Mouse (Mus musculus): ENCODE measurements around the gene Pxt1.
A peak's percentile ranks its signal among the peaks of the same experiment; 100 is the strongest.
"Not testable (repeated sequence)": the region's sequence is repeated elsewhere in the genome, so short reads cannot be mapped to it uniquely, and the experiment has no call there.

Gene Pxt1

DNA sequence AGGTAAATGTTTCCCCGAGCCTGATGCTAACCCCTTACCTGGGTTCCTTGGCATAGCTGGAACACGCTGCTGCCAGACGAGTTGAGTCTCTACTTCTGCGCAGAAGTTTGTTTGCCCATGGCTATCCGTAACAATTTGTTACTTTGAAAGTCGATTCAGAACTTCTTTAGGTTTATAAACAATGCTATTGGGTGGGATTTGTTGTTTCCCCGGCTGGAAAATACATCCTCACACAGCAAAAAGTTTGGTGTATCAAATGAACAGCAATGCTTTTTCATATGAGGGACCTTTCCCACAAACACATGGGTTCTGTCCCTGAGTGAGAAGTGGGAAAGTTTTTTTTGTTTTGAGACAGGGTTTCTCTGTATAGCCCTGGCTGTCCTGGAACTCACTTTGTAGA, at the start of gene Pxt1:
Gene Pxt1 (minus strand): TSS at position 101 of the 400 bp plus-strand sequence.
- DNase-seq: no peak

DNA sequence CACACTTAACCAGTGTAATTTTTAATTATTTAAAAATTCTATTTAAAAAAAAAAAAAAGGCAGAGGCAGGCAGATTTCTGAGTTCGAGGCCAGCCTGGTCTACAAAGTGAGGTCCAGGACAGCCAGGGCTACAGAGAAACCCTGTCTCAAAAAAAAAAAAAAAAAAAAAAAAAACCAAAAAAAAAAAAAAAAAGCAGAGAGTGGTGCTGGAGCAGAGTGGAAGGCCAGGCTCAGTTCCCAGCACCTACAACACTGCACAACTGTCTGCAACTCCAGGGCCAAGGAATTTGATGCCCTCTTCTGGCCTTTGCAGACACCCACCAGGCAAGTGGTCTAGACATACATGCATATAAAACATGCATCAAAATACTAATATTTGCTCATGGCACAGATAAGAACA, 49.4 kb upstream of the Pxt1 start:
- DNase-seq: not testable (repeated sequence)

DNA sequence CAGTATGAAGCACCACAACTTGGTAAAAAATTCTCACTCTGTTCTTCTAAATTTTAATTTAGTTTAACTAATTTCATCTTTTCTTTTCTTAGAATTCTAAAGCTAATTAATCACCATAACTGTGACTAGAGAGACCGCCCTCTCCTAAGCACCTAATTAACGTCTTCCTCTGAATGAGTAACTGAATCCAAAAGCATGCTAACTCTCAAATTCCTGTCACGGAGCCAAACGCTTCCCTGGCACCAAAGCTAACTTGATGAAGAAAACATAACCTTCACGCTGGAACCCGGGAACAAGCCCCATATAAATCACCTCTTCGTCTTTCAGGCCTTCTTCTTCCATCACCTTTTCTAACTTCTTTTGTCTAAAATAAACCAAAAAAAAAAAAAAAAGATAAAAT, 48.5 kb upstream of the Pxt1 start:
- DNase-seq: no peak

DNA sequence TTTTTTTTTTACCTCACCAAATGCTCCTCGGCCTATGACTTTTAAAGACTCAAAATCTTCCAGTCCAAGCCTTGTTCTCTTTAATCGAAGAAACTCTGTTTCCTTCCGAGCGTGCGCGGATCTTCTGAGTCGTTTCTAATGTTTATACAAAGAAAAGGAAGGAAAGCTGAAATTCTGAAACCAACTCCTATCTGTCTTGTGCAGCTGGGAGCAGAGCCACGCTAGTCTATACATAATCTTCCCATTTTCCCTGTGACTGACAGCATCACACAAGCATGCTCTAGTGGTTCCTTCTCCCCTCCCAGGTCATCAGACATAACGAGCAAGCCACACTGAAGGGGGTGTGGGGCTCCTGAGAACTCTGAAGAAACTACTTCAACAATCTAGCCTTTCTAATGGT, 47.6 kb upstream of the Pxt1 start:
- DNase-seq: no peak

DNA sequence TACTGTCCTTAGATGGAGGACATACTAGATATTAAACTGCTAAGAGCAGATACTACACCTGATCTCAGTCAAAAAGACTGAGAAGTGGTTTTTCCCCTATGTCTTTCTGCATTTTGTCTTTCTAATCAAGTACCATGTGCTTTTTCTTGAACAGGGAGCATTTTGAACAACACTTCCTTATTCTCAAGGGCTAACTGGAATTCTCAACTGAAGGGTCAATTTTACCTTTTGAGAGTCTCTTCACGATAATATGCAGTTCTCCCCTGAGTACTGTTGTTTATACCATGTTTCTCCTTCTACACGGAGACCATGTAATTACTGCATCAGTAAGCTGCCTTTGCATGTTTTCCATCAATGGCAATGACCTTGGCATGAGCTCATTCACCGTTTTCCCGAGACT, 46.4 kb upstream of the Pxt1 start:
- DNase-seq: no peak

DNA sequence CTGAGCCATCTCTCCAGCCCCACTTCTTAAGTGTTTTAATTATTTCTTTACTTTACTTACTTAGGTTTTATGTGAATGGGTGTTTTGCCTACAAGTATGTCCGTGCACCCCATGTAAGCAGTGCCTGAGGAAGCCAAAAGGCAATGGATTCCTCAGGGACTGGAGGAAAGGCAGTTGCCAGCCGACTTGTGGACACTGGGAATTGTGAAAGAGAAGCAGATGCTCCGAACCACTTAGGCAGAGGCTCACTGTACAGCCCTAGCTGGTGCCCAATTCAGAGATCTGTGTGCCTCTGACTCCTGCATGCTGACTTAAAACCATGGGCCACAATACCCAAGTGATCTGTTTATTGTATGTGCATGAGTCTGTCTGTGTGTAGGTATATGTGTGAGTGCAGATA, 45.4 kb upstream of the Pxt1 start:
- DNase-seq: no peak

DNA sequence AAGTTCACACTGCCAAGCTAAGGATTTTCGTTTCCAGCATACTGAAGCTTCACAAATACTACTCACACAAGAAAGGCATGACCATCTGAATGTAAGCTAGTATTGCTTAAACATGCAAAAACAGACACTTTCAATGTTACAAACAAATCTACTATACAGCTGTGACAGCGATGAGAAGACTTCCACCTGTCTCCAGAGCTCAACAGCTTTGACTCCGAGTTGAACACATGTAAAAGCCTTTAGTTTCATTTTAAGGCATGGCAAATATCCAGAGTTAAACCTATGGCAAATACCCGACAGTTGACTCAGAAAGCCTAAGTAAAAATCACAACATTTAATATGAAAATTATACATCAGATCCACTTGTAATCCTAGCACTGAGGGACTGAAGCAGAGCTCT, 44.7 kb upstream of the Pxt1 start:
- DNase-seq: no peak

DNA sequence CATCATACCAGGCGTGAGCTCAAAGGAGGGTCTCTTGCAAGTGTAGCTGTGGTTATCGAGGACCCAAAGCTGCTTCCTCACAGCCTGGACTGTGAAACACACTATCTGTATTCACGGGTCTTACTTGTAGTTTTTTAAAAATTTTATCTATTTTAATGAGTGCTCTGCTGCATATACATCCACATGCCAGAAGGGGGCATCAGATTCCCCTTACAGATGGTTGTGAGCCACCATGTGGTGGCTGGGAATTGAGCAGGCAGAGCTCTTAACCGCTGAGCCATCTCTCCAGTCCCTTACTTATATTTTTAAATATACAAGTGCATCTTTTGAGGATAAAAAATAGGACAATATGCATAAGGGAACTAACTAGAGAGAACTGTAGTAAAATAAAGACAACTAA, 44.1 kb upstream of the Pxt1 start:
- peak; percentile 70 for DNase-seq

DNA sequence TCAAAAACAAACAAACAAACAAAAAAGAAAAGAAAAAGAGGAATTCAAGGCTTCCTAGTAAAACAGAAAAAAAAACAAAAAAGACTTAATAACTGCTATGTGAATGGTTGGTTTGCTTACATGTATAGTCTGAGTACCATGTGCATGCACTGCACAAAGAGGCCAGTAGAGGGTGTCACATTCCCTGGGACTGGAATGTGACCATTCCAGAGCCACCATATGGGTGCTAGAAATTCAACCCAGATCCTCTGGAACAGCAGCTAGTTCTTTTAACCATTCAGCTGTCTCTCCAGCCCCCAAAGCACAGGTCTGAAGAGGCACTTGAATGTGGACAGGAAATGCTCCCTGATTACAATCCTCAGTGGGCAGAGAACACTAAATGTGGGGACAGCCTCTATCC, 43.2 kb upstream of the Pxt1 start:
- peak; percentile 41 for DNase-seq

DNA sequence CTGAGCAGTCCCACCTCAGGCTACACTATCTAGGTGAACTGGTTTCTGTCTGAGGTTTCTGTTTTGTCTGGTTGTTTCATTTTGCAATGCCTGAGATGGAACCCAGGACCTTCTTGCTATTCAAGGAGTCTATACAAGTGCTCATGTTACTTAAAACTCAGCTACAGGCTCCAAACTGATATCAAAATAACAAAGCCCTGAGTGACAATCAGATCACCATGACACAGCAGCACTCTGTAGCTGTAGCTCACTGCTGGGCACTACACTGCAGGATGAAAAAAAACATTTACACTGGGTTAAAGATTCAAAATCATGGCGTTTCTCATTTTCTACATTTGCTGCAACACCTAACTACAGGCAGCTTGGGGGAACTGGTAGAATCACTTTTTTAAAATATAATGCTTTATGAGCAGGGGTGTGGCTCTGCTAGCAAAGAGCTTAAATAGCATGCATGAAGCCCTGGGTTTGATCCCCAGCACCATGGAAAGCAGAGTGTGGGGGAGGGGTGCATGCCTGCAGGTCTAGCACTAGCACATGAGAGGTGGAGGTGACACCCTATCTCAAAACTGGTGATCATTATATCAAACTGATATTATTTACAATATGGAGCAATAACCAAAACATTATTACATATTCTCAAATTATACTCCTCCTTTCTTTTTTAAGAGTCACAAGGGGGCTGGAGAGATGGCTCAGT, 41.2 kb upstream of the Pxt1 start:
- no peak for DNase-seq

DNA sequence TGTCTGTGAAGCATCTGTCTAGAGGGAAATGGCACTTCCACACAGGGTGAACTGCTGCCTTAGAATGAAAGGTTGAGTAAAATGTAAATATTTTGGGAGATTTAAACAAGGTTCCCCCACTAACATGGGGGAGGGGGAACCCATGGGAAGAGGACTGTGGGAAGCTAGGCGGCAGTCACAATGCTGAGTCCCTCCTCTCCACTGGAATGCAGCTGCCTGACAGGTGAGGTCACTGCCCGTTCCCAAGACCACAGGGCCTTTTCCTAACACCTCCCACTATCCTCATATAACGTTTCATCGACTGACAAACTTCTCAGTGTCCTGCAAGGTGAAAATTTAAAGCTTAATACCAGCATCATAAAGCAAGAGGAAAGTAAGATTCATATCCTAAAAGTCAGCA, 39.0 kb upstream of the Pxt1 start:
- DNase-seq: no peak

DNA sequence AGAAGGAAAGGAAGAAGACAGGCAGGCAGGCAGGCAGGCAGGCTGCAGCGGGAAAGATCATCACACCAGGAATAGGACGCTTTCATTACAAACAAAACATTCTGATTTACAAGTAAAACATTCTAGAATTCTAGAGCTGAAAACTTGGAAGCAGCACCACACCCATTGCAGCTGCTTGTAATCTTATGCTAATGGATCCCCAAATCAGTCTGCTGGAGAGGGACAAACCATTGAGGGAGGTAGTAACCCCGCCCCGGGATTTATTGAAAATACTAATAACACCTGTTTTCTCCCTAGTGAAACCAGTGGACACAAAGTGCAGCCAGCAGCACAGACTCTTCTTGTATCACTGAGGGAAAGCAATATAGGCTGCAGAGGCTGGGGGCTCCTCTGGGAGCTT, 37.4 kb upstream of the Pxt1 start:
- no peak for DNase-seq

DNA sequence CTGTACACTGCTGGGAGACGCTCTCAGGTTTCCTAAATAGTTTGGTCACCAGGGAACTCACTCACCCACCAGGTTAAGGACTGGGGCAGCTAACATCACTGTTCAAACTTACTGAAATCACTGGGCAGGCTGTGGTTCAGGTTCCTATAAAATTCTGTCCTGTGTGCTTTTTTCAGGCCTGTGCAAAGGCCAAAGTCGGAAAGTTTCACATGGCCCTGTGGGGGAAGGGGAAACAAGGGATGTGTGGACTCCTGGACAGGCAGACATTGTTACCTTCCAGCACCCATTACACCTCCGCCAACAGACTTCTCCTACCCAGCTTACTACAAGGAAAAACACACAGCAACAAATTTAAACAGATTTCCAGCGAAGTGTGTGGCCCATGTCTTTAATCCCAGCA, 35.5 kb upstream of the Pxt1 start:
- DNase-seq: no peak

DNA sequence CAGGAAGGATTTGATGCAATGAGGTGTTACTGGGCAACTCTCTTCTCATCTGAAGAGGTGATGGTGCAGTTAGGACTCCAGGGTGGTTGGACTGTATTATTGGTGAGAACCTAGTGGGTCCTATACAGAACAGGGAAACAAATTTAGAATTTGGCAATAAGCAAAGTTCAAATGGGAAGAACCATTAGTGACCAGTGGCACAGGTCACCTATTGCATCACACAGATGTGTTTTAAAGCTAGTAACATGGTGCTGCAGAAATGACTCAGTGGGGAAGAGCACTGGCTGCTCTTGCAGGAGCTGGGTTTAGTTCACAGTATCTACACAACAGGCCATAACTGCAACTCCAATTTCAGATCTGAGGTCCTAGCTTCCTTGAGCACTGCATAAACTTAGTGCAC, 26.5 kb upstream of the Pxt1 start:
- no peak for DNase-seq

DNA sequence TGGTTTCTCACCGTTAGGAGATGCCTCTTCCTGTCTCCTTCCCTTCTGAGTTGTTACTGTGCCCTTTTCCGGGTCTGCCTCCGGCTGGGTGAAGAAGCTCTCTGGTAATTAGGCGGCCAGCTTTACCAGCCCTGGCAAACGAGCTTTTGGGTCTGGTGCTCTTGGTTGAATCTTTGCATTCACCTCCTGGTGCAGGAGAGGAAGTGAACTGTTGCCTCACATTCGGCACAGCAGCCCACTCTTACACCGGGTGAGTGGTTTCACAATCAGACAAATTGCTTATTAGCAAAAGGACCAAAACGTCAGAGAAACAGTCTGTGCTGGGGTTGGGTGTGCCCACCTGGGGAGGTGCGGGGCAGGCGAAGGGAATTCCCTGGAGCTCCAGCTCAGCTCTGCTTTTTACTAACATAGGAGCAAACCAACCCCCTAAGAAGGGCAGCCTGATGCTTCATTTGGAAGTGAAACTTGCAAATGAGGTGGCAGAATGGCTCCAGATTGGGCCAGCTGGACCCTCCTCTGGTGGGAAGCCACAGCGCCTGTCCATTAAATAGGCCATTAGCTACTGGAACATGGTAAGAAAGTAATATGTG, 23.5 kb upstream of the Pxt1 start:
- DNase-seq: peak; percentile 34

DNA sequence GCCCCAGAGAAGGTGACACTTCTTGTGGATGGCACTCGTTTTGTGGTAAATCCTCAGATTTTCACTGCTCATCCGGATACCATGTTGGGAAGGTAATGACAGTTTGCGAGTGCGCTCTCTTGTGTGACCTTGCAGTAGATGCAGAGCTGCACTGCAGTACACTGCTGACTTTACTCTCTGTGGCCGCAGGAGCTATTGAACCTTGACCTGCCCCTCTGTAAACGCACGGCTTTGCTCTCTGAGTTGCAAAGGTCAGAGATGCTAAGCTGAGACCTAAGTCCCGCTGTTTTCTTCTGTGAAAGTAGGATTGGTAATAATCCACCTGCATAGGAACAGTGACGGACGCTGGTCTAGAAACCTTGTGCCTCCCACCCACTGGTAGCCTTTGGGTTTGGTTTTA, 18.0 kb upstream of the Pxt1 start:
- no peak for DNase-seq

DNA sequence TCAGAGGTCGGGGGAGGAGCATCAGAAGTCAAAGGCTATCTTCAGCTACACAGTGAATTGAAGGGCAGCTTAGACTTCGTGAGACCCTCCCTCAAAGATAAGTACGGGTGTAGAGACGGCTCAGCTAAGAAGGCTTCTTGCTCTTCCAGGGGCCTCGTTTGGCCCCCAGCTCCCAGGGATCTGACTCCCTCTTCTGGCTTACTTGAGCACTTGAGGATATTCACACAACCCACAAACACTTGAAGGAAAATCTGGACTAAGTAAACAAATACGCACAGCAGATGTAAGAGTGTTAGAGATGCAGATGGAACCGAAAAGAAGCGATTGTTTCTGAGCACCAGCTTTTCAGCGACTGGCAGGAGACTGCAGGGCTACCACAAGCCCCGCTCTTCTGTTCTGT, 17.0 kb upstream of the Pxt1 start:
- DNase-seq: no peak

DNA sequence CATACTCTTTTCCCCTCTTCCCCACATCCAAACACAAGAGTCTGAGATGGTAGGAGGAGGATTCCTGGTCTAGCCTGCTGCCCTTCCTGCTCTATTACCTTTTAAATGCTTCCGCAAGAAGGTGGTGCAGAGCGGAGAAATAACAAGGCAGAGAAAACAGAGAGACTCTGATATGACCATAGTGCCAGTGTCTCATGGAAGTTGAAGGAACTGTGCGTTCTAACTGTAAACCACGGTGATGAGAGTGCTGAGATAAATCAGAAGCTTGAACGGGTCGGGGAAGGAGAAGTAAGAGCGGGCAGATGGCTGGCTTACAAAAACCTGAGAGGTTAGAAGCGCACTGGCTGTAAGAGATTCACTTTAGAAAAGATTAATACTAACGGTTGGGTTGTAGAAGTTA, 10.8 kb upstream of the Pxt1 start:
- DNase-seq: no peak

DNA sequence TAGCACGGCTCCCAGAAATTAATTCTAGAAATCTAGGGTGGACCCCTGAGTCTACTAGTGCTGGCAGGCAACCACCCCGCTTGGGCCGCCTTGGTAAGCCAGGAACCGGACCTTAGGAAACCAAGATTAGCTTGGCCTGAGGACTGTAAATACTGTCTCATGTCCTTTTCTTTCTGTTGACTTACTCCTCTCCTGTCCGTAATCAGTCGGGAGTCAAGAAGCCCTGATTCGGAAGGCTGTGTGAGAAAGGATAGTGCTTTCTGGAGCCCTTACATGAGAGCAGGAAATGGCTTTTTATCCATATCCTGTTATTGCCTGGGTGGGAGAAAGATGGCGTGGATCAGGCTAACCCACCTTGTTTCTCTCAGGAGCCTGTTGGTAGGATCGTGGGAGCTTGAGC, 9.6 kb upstream of the Pxt1 start:
- no peak for DNase-seq

DNA sequence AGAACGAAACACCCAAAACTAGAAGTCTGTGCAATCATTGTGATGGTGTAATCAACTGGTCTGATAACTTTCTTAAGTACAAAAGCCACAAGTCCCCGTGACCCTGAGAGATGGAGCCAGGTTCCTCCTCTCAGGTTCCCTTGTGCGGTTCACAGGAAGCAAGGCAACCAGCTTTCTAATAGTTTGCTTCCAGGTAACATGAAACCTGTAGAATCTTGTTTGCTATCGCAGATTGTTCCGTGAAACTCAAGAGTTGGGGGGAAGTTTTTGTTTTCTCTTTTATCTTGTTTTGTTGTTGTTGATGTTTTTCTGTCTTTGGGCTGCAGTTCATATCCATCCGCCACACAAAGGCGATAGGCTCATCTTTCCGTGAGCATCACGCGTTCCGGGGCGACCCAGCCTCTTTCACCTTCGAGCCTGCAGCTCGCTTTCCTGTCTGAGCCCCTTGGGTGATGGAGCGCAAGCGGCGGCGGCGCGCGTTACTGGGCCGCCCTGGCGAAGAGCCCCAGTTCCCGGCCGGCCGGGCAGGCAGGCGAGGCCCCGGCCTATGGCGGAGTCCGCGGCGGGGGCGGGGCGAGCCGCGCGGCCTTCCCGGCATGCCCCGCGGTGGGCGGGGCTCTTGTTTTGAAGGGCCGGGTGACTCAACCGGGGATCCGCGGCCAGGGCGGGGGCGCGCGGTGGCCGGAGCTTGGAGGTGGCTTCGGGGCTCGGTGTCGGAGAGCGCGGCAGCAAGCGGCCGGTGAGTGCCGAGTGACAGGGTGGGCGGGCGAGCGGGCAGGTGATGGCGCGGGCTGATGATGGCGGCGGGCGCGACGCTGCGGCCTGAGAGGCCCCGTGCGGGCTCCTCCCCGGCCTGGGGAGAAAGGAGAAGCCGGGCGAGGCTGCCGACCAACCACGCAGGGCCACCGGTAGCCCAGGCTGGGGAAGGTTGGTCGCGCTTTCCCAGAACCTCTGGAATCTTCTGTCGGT, 8.5 kb upstream of the Pxt1 start, which contains the start of gene Kctd20:
Gene Kctd20 (plus strand): TSS at position 120 of the 969 bp plus-strand sequence.
- peak; percentile 95 for DNase-seq

DNA sequence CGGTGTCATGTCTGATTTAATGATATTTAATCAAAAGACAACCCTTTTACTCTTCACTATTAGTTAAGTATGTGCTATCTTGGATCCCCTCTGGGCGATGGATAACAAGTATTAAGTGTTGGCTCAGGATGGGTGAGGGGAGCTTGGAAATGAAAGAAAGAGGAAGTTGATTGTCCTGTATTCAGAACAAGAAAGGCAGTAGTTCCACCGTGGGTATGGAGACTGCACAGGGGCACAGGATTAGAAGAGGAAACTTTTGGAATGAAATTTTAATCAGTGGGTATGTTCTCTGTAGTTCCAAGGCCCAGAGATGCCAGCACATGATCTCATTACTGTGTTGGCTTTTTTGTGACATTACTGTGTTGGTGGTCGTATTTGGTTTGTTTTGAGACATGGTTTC, 7.1 kb upstream of the Pxt1 start:
- DNase-seq: no peak

DNA sequence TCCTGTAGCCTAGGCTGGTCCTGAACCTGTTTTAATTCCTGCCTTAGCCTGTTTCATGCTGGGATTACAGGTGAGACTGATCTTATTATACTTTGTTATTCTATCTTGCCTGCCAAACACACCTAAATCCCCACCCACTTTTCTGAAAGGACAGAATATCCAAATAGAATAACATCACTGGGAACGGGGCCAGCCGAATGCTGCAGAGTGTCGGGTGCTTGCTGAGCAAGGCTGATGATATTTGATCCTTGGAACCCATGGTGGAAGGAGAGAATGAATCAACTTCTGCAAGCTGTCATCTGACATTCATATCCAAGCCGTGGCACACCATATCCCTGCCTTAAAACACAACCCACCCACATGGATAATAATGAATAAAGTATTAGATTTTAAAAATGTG, 5.0 kb upstream of the Pxt1 start:
- DNase-seq: no peak

DNA sequence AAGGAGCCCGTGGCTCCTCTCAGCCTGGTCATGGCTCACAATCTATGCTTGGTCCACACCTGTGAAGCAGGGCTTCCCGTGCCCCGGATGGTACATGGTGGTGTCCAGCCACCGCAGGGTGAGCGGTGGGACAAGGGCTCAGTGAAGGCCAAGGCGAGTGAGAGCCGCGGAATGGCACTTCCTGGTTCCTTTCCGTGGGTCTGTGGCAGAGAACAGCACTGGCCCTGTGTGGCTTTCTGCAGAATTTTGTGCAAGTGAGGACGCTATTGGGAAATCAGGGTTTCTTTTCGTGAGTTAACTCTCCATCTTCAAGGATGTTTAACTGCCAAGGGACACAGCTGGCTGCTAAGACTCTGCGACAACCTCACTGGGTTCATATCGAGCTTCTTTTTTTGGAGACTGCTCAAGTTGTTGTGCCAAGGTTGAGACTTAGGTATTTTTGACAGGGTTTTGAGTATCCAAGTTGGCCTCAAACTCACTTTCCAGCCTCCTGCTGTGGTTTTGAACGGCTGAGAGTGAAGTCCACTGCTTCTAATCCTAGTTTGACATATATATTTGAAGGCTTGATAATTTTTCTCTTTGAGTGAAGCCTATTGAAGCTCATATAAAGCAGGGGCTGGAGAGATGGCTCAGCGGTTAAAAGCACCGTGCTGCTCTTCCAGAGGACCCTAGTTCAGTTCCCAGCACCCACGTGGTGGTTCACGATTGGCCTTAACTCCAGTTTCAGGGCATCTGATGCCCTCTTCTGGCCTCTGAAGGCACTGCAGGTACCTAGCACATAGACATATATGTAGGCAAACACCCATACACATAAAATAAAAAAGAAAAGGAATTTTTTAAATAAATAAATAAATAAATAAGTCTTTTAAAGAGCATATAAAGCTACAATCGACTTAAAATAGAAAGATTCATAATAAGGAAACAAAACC, 3.6 kb upstream of the Pxt1 start:
- no peak for DNase-seq
